13 mouse cellular contexts compared by ENCODE assay signal in genomic region chr9:79779354-79779753, GRCm38 (mm10). TPM values are rescaled to one million over a fixed set of nuclear protein-coding genes. Genes with fewer than 3 reads are reported as not detected.
DNase-seq lines count a peak whose midpoint lies in the region; ATAC-seq and TF ChIP-seq lines count a peak whose summit lies in the region.
"Had no signal": no experiment of that assay in that cellular context is flagged by ENCODE, and none has a peak within 500 bp of the region (broad histone marks: within the 10 kb centered on the region; RNA-seq: fewer than 3 reads in every experiment).

No protein-coding gene starts in this region.

- no peak overlapping the region for H3K27ac ChIP-seq in embryonic facial prominence, embryonic 11.5 days (replicated peaks; ENCODE audit: low read depth, low read length)
- no peak overlapping the region for H3K27ac ChIP-seq in embryonic facial prominence, embryonic 10.5 days (replicated peaks)
- no peak overlapping the region for H3K27ac ChIP-seq in lung, embryonic 14.5 days (ENCODE audit: low read depth)
- H3K27ac ChIP-seq: forebrain, embryonic 15.5 days; limb, embryonic 15.5 days; macrophage had no signal

- ATAC-seq in embryonic facial prominence, embryonic 11.5 days (replicated peaks; ENCODE audit: insufficient number of reproducible peaks, low FRiP score, low TSS enrichment, low read depth) = no peak
- ATAC-seq in lung, embryonic 14.5 days (ENCODE audit: insufficient read depth) = no peak
- ATAC-seq in common myeloid progenitor, adult 5-6 weeks (replicated peaks; ENCODE audit: low read depth, poor library complexity, severe bottlenecking) = peak; percentile 90
- ATAC-seq: forebrain, embryonic 15.5 days had no signal

- no peaks in the 10 kb centered on the region for H3K4me1 ChIP-seq in embryonic facial prominence, embryonic 11.5 days (ENCODE audit: control insufficient read depth, insufficient read depth, low read length)
- no peaks in the 10 kb centered on the region for H3K4me1 ChIP-seq in embryonic facial prominence, embryonic 10.5 days
- no peaks in the 10 kb centered on the region for H3K4me1 ChIP-seq in lung, embryonic 14.5 days (ENCODE audit: insufficient read depth)

- no peaks in the 10 kb centered on the region for H3K9me3 ChIP-seq in embryonic facial prominence, embryonic 11.5 days (replicated peaks; ENCODE audit: control insufficient read depth, low read length)
- H3K9me3 ChIP-seq in embryonic facial prominence, embryonic 10.5 days = no peaks in the 10 kb centered on the region
- H3K9me3 ChIP-seq in lung, embryonic 14.5 days (ENCODE audit: low read depth, low read length) = no peaks in the 10 kb centered on the region
- H3K9me3 ChIP-seq: forebrain, embryonic 15.5 days; limb, embryonic 15.5 days had no signal

- TF ChIP-seq CTCF in lung, embryonic 14.5 days (IDR thresholded peaks at IDR 0.05; ENCODE audit: low read depth) = peak; percentile 39

- DNase-seq in embryonic facial prominence, embryonic 11.5 days (ENCODE audit: low spot score) = peak; percentile 19
- no peak for DNase-seq in embryonic facial prominence, embryonic 10.5 days (ENCODE audit: low spot score)
- DNase-seq in lung, embryonic 14.5 days = peak; percentile 55
- DNase-seq in lung, postnatal 25 days (ENCODE audit: low spot score) = no peak
- peak; percentile 25 for DNase-seq in retina, postnatal 1 day
- DNase-seq in kidney, postnatal 25 days = no peak
- no peak for DNase-seq in kidney, adult 11 months
- DNase-seq: cerebellum, postnatal 25 days; thymus, postnatal 14 days had no signal

- no peak overlapping the region for H3K4me2 ChIP-seq in embryonic facial prominence, embryonic 11.5 days (ENCODE audit: low read depth, low read length)
- no peak overlapping the region for H3K4me2 ChIP-seq in lung, embryonic 14.5 days
- H3K4me2 ChIP-seq: forebrain, embryonic 15.5 days; limb, embryonic 15.5 days had no signal

- 58% methylated on average over 2 of the region's 2 CpGs for WGBS in embryonic facial prominence, embryonic 11.5 days
- 72% methylated on average over 2 of the region's 2 CpGs for WGBS in embryonic facial prominence, embryonic 10.5 days
- WGBS in lung, embryonic 14.5 days = 65% methylated on average over 2 of the region's 2 CpGs

- no peaks in the 10 kb centered on the region for H3K27me3 ChIP-seq in embryonic facial prominence, embryonic 11.5 days (ENCODE audit: control insufficient read depth, insufficient read depth, low read length)
- H3K27me3 ChIP-seq in embryonic facial prominence, embryonic 10.5 days (replicated peaks; ENCODE audit: low read depth, poor library complexity, severe bottlenecking) = no peaks in the 10 kb centered on the region
- no peaks in the 10 kb centered on the region for H3K27me3 ChIP-seq in lung, embryonic 14.5 days (ENCODE audit: insufficient read depth, low read length)
- H3K27me3 ChIP-seq: forebrain, embryonic 15.5 days; limb, embryonic 15.5 days had no signal

- H3K4me3 ChIP-seq in embryonic facial prominence, embryonic 11.5 days (ENCODE audit: low read depth, low read length) = no peak overlapping the region
- no peak overlapping the region for H3K4me3 ChIP-seq in embryonic facial prominence, embryonic 10.5 days
- no peak overlapping the region for H3K4me3 ChIP-seq in lung, embryonic 14.5 days (ENCODE audit: low read depth, low read length)
- H3K4me3 ChIP-seq: forebrain, embryonic 15.5 days; limb, embryonic 15.5 days had no signal

- H3K9ac ChIP-seq in embryonic facial prominence, embryonic 11.5 days (replicated peaks; ENCODE audit: low read length) = no peak overlapping the region
- H3K9ac ChIP-seq in lung, embryonic 14.5 days = no peak overlapping the region
- H3K9ac ChIP-seq: forebrain, embryonic 15.5 days; limb, embryonic 15.5 days had no signal

- H3K36me3 ChIP-seq in embryonic facial prominence, embryonic 11.5 days (replicated peaks; ENCODE audit: control insufficient read depth, insufficient read depth, low read depth, low read length) = no peaks in the 10 kb centered on the region
- H3K36me3 ChIP-seq in embryonic facial prominence, embryonic 10.5 days (replicated peaks) = peaks cover 20% of the 10 kb centered on the region; the same call in 1 of the 2 replicates
- H3K36me3 ChIP-seq in lung, embryonic 14.5 days (ENCODE audit: insufficient read depth) = peaks cover 15% of the 10 kb centered on the region

RNA-seq across cellular contexts. Expression of gene Tmem30a, which starts 14.0 kb away (rescaled TPM):
- polyA plus RNA-seq in embryonic facial prominence, embryonic 11.5 days (2014; fragmentation: Nextera tagmentation; extraction: Ambion mirVana) = 64.2 and 73.6 TPM in 2 replicates
- polyA plus RNA-seq in embryonic facial prominence, embryonic 10.5 days (2016; fragmentation: Nextera tagmentation; extraction: Ambion mirVana) = 49.6 and 53.2 TPM in 2 replicates
- 92.2 and 94.0 TPM in 2 replicates for polyA plus RNA-seq in lung, embryonic 14.5 days (2014; fragmentation: Nextera tagmentation; extraction: Ambion mirVana)
- 75.4 and 86.1 TPM in 2 replicates for total RNA-seq in common myeloid progenitor, adult 5-6 weeks (2017)

RNA-seq across cellular contexts. Expression of gene Cox7a2, which starts 19.7 kb away (rescaled TPM):
- 609 and 634 TPM in 2 replicates for polyA plus RNA-seq in embryonic facial prominence, embryonic 11.5 days (2014; fragmentation: Nextera tagmentation; extraction: Ambion mirVana)
- 648 and 655 TPM in 2 replicates for polyA plus RNA-seq in embryonic facial prominence, embryonic 10.5 days (2016; fragmentation: Nextera tagmentation; extraction: Ambion mirVana)
- polyA plus RNA-seq in lung, embryonic 14.5 days (2014; fragmentation: Nextera tagmentation; extraction: Ambion mirVana) = 650 and 710 TPM in 2 replicates
- 99.8 and 129 TPM in 2 replicates for total RNA-seq in common myeloid progenitor, adult 5-6 weeks (2017)

Comparison
In these comparisons a context has a peak if more than half of its experiments do, and no peak if none do; other contexts are left out.
1. DNase-seq: peak in embryonic facial prominence, embryonic 11.5 days (single experiment), lung, embryonic 14.5 days (single experiment) and retina, postnatal 1 day (single experiment); none in embryonic facial prominence, embryonic 10.5 days (single experiment), lung, postnatal 25 days (single experiment), kidney, postnatal 25 days (0 of 2) and kidney, adult 11 months (single experiment).